ENCODE assay signal across 17 mouse cellular contexts in the genomic region with DNA sequence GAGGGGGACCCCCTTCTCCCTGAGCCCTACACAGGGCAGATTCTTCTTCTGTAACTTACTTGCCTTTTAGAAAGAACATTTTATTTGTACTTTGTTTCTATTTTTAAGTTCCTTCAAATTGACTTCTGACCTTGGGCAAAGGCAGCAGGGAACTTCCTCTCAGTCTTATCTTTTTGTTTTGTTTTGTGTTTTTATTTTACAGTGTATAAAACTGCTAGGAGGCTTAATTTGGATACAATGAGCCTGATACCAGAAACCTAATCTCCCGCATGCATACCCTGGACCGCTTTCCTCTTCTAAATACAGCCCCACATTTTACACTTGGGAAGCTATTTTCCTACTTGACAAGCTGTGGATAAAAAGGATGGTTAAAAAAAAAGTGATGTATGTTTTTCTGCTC. TPM values are rescaled to one million over a fixed set of nuclear protein-coding genes. Genes with fewer than 3 reads are reported as not detected.
"Had no signal": no experiment of that assay in that cellular context is flagged by ENCODE, and none has a peak within 500 bp of the region (broad histone marks: within the 10 kb centered on the region; RNA-seq: fewer than 3 reads in every experiment).

No protein-coding gene starts in this region.

- DNase-seq: retina, postnatal 1 day; right cerebral cortex, adult 18-20 months; right cerebral cortex, postnatal 14 days; right cerebral cortex, postnatal 25 days; right cerebral cortex, postnatal 4 days; spleen, adult 18-20 months; thymus, adult 18-20 months; thymus, adult 2 months; thymus, postnatal 14 days; thymus, postnatal 25 days; thymus, postnatal 36 days; thymus, postnatal 4 days had no signal

- H3K27ac ChIP-seq: neural tube, embryonic 13.5 days; neural tube, embryonic 15.5 days; stomach, embryonic 15.5 days; stomach, postnatal 0 days had no signal

- H3K9ac ChIP-seq: neural tube, embryonic 13.5 days; neural tube, embryonic 15.5 days; stomach, embryonic 15.5 days had no signal

- H3K9me3 ChIP-seq: neural tube, embryonic 13.5 days; neural tube, embryonic 15.5 days; stomach, embryonic 15.5 days had no signal

- H3K4me1 ChIP-seq: neural tube, embryonic 13.5 days; neural tube, embryonic 15.5 days; stomach, embryonic 15.5 days had no signal

- H3K4me2 ChIP-seq: neural tube, embryonic 13.5 days; neural tube, embryonic 15.5 days; stomach, embryonic 15.5 days had no signal

- H3K27me3 ChIP-seq: neural tube, embryonic 13.5 days; neural tube, embryonic 15.5 days; stomach, embryonic 15.5 days had no signal

- H3K4me3 ChIP-seq: neural tube, embryonic 13.5 days; neural tube, embryonic 15.5 days; stomach, embryonic 15.5 days had no signal

- H3K36me3 ChIP-seq: neural tube, embryonic 13.5 days; neural tube, embryonic 15.5 days; stomach, embryonic 15.5 days had no signal

RNA-seq across cellular contexts. Expression of gene Sall1, which starts 35.2 kb away (rescaled TPM):
- total RNA-seq: neutrophil, adult 5-6 weeks had no signal
